Mouse (Mus musculus): ENCODE data around the gene Cnnm3.

DNA sequence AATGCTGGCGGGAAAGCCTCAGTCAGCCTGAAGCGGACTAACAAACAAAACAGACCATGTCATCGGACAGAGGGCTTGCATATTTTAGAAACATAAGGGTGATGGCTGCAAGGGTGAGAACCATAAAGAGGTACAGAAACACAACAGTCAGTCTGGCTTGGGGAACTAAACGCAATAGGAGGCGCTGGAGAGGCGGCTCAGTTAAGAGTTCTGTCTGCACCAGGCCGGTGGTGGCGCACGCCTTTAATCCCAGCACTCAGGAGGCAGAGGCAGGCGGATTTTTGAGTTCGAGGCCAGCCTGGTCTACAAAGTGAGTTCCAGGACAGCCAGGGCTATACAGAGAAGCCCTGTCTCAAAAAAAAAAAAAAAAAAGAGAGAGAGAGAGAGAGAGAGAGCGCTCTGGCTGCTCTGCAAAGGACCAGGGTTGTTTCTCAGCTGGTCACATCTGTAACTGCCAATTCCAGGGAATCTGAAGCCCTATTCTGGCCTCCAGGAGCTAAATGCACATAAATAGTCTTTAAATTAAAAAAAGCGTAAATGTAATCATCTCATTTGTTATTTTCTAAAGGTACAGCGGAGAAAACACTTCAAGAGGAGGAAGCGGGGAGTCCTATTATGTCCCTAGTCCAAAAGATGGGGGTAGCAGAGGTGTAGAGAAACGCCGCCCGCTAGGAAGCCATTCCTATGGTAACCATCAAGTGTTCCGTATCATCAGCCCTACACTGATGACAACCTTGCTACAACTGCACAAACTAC lies 34.4 kb downstream of the Cnnm3 start:
- TF ChIP-seq POLR2A (IDR thresholded peaks at IDR 0.05; ENCODE audit: low read depth, low read length) = no peak
- TF ChIP-seq CTCF (IDR thresholded peaks at IDR 0.05; ENCODE audit: extremely low read depth, insufficient read length, insufficient replicate concordance, low read depth, low read length) = no peak

All from small intestine, adult 2 months (tissue).